Mouse (Mus musculus) naive thymus-derived CD4-positive, alpha-beta T cell, adult 2 months (primary cell): ENCODE measurements around the gene Etnk1.
"Not testable (repeated sequence)": the region's sequence is repeated elsewhere in the genome, so short reads cannot be mapped to it uniquely, and the experiment has no call there.

Source experiments
- DNase-seq: peaks from one replicate; pipeline ENCODE4 v3.0.0-alpha.2; 2011; ENCODE audit warnings: low read depth

Gene Etnk1

GRCm38 (mm10) chr6:143171066-143171465 lies 4.0 kb downstream of the Etnk1 start:
- no peak for DNase-seq

DNA sequence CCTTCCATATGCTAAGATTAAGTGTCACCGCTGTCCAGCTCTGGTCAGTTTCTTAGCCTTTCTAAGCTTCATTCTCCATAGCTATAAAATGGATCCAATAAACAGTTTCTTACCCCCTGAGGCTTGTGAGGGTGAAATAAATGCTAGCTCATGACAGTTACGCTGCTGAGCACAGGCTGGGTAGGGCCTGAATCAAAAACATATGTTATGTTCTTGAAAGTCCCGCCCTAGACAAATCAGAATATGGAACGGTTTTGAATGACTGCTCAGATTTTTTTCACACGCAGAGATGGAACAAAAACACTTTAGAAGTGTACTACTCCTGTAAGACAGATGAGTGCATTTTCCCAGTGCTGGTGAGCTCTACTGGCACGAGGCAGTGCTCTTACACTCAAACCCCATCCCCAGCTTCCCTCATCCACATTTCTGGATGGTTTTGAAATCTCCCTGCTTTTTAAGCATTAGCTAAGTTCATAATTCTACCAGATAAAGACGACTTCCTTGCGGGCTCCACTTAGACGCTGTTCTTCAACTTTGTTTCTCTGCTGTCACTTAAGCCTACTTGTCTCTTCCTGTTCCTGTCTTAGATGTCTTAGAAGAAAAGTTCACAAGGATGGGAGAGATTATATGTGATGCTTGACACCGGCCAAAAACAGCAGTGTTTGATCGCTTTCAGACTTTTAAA lies 4.9 kb downstream of the Etnk1 start:
- peak; percentile 75 for DNase-seq

- not testable (repeated sequence) for DNase-seq
These were observed 5.7 kb downstream of the Etnk1 start for GRCm38 (mm10) chr6:143172683-143173082.

GRCm38 (mm10) chr6:143174226-143174625 lies 7.2 kb downstream of the Etnk1 start:
- DNase-seq, result no peak

DNA sequence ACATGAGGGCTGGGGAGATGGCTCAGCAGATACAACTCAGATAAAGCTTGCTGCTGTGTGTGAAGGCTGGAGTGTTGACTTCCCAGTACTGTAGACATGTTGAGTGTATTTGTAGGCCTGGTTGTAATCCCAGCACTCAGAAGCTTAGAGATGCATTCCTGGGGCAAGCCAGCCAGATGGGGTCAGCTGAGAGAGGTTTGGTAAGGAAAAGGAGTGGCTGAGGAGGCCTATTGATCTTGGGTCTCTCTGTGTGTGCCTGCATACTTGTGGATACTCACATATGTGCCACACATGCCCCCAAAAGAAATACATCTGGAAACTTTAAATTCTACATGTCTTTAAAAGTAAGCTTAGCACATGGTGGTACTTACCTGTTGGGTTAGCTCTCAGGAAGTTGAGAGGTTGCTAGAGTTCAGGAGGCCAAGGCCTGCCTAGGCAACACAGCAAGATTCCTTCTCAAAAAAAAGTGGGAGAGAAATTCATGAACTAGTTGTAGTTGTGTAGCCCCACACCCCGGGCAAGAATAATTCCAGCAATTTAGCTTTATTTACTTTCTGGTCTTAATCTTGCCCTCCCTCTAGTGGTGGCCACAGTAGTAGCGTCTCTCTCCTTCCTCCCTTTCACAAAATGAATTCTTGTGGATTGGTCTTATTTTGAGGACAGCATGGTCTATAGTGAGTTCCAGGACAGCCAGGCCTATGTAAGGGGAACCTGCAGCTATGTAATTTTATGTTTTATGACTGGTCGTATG lies 8.1 kb downstream of the Etnk1 start:
- peak; percentile 75 for DNase-seq

DNA sequence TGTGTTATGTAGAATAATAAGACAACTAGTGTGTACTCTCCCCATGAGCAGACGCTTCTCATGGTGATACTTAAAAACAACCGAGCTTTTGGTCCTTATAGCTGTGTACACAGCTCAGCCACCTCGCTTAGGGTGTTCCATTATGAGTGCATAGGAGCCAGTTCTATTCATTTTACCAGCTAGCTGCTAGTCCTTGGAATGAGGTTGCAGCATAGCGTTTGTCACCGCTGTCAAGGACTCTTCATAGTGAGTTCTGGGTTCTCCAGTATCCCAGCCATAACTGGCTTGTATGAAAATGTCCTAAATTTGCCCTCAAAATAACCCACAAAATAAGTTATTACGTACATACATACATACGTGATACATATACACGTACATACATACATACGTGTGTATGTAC lies 9.1 kb downstream of the Etnk1 start:
- DNase-seq, result no peak

DNA sequence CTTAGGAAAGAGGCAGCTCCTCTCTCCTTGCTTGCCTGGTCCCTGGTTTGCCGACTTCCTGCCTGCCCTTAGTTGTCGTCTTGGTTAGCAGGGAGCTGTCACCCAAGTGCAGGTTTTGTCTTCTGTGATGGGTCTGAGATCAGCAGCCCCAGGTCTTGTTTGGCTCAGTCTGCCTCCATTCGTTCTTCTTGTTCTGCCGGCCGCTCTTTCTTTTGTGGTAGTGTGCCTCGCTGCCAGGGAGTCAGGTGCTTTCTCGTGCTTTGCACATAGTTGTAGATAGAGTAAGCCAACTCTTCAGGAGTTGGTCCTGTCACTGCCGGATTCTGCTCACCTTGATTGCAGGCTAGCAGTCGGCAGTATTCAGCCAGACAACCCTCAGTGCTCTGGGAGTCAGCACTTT lies 9.6 kb downstream of the Etnk1 start:
- DNase-seq, result peak; percentile 51

DNA sequence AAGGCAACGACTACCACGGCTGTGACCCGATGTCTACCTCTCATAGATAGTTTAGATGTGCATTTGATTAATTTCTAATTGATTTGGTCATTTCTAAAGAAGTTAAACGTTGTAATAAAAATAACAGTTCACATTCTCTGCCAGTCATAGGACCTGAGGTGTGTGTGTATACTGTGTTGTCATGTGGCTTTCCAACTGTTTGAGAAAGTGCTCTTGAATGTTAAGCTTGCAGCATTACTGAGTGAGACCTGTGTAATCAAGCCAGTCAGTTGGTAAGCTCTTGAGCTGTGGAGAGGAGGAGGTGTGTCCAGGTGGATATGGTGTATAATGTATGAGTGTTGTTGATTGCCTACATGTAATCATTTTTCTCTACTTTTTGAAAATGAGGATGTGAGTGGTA lies 12.2 kb downstream of the Etnk1 start:
- DNase-seq, result no peak

DNA sequence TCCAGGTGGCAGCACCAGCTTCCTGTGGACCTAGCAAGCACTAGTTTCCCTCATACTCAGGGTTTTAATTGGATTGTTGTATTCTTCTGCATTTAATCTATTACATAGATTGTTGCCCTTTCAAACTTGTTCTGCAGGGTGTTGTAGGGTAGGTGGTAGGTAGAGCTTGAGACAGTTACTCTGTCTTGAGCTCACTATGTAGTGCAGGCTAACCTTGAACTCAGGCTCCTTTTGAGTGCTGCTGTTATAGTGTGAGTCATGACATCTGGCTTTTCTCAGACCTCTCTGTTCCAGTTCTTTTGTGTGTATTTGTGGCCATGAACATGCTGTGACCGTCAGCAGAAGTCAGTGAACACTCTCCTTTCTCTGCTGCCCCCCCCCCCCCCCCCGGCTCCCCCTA lies 12.7 kb downstream of the Etnk1 start:
- DNase-seq, result no peak

DNA sequence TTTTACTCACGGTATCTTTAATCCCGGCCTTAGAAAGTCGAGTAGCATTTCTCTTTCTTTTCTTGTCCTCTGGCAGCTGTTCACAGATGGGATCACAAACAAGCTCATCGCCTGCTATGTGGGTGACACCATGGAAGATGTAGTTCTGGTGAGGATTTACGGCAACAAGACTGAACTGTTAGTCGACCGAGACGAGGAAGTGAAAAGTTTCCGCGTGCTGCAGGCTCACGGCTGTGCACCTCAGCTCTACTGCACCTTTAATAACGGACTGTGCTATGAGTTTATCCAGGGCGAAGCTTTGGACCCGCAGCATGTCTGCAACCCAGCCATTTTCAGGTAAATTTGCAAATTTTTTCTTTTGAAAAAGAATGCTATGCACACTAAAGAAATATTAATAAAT lies 13.5 kb downstream of the Etnk1 start:
- DNase-seq, result no peak

DNA sequence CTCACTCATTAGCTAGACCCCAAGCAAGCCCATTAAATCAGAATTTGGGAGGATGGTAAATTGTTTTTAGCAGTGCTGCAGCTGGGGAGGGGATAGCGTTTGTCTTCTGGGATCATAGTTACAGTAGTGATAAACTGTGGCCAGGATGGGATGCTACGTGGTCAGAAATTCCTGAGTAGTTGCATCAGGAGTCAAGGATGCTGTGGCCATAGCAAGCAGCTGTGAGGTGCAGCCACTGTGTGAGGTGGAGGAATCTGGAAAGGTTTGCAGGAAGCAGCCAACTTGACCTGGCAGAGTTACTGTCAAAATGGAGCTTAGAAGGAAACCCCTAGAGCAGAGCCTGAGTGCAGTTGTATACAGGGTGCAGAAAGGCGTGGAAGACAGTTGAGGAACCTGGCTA lies 17.1 kb downstream of the Etnk1 start:
- DNase-seq, result no peak

DNA sequence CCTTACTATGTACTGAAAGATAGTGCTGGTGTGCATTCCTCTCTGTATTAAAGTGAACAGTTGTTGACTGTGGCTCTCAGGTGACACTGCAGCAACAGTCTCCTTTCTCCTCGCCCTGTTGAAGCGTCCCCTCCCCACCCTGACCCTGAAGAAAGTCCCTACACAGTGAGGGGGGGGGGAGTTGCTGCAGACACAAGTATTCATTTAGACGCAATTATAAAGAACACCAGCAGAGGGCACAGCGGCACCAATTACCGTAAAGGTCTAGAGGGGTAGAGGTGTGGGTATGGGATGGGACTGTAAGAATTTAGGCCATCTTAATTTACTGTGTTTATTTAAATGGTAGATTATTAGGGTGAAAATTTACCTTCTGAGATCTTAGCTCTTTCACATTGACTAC lies 17.7 kb downstream of the Etnk1 start:
- peak; percentile 71 for DNase-seq

DNA sequence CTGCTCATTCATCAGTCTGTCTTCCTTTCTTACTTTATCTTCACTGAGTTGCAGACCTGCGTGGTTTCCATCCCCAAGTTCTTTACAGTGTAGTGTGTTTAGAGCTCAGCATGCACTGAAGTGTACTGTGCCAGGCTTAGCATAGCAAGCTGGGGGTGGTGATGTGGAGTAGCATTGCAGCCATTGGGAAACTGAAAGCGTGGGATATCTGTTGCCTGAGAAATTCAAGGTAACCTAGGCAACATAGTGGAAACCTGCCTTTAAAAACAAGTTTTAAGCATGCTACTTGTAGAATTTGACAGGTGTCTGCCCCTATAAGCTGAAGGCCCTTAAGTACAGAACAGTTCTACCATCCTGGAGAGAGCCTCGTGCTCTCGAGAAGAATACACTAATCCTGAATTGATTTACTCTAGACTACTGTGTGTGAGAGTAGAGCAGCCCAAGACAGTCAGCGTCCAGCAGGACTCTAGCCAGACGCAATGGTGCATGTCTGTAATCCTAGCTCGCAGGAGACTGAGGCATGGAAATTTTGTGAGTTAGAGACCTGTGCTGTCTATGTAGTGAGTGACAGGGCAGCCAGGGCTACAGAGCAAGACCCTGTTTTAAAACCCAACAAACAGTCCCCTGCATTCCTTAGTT lies 23.9 kb downstream of the Etnk1 start:
- DNase-seq, result no peak

- no peak for DNase-seq
These were observed 24.6 kb downstream of the Etnk1 start for GRCm38 (mm10) chr6:143191477-143192098.

GRCm38 (mm10) chr6:143192709-143193108 lies 25.7 kb downstream of the Etnk1 start:
- no peak for DNase-seq

DNA sequence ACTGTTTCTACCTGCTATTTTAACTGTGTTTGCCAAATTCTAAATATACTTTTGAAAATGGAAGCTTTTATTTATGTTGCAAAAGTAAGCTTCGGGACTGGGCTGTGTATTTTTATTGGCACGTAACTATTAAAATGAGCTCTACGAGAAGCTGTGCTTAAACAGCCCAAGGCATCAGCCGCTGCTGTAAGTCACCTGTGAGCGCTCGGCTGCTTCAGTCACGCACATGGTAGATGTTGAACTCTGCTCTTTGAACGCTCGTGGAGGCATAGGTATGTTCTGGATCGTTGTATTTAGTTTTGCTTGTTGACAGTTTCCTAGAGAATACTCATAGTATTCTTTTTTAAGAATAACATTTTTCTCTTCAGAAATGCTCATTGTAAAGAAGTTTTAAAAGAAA lies 26.1 kb downstream of the Etnk1 start:
- DNase-seq, result no peak

DNA sequence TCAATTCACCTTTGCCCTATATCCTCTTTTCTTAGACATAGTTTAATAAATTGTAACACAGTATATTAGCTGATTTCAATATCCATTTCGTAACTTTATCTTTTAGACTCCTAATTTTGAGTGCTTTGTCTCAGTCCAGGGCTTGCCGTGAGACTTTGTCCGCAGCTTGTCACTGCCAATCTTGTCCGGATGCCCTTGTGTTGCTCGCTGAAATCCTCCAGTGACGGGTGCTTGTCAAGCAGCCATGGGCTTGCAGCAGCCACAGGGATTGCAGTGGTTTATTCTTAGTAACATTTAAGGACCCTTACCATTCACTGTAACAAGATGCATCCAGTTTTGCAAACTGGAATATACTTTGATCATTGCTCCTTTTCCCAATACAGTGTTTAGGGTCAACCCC lies 26.6 kb downstream of the Etnk1 start:
- DNase-seq, result no peak

GRCm38 (mm10) chr6:143197053-143197452 lies 30.0 kb downstream of the Etnk1 start:
- no peak for DNase-seq

DNA sequence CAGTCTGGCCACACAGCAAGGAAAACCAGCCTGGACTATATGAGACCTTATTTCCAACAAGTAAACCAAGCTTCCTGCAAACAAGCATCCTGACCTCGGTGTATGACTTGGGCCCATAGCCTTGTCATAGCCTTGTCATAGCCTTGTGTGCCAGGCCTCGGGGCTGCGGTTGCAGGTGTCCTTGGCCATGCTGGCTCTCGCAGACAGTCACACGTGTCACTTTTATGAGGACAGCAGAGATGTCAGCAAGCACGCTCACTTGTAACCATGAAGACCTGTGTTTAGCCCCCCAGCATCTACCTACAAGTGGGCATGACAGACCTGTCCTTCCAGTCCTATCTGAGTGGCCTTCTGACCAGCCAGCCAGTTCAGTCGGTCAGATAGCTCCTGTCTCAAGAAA lies 31.4 kb downstream of the Etnk1 start:
- DNase-seq, result no peak

DNA sequence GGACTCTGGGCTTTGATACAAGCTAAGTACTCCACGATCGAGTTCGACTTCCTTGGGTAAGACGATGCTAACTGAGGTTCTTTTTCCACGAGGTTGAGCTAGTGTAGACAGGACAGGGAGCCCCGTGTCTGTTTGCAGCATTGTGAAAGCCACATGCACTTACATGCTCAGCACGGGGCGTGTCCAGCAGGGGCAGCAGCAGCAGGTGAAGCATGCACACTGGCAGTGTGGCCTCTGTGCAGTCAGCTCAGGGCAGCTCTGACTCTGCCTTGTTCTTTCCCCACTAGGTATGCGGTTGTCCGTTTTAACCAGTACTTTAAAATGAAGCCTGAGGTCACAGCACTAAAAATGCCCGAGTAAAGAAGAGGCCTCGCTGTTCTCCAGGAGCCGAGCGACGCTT lies 36.1 kb downstream of the Etnk1 start:
- DNase-seq, result no peak

- no peak for DNase-seq
These were observed 41.9 kb downstream of the Etnk1 start for GRCm38 (mm10) chr6:143208880-143209279.

GRCm38 (mm10) chr6:143212766-143213165 lies 45.7 kb downstream of the Etnk1 start:
- no peak for DNase-seq

- DNase-seq, result no peak
These were observed 46.4 kb downstream of the Etnk1 start for GRCm38 (mm10) chr6:143213461-143213860.
